Mouse (Mus musculus): ENCODE measurements around the gene Gm6760. TPM values are rescaled to one million over a fixed set of nuclear protein-coding genes. Genes with fewer than 3 reads are reported as not detected.

Gm6760 gene
- polyA plus RNA-seq (2021) = not detected

DNA sequence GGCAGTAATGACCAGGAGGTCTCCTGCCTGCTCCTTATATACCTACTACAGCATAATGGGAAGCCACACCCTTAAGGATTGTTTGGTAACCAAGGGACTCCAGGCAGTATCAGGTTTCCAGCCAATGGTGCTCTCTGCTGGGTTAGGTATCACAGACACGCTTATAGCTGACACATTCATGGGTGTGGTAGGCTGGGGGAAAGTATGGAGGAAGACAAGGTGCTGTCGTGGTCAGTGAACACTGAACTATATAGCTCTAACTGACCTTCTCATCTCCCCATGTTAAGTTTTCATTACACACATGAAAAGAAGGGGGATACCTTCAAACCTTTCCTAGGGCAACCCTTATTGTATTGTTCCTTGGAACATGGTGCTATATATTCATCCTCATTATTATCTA, at the start of gene Gm6760:
Gene Gm6760, minus strand, starts transcription at position 101 of the 400 bp plus-strand sequence.
- no peak for ATAC-seq
- POLR2A ChIA-PET = no interaction called here

GRCm38 (mm10) chrX:64181246-64181645, 29.2 kb upstream of the Gm6760 start:
- DNase-seq (ENCODE audit: low read depth, low spot score) = no peak
- in situ Hi-C loops (cut with MboI; ENCODE audit: low pct_unique_long_range_greater_than_20kb) = no loop called here
- POLR2A ChIA-PET = no interaction called here
- CTCF ChIA-PET = no interaction called here
- no peaks in the 10 kb centered on the region for H3K27me3 ChIP-seq
- ATAC-seq = no peak
- TF ChIP-seq CTCF (IDR thresholded peaks at IDR 0.05) = no peak

More for the DNA sequence above, at the start of gene Gm6760:
- in situ Hi-C loops (cut with MboI; ENCODE audit: low pct_unique_long_range_greater_than_20kb) = no loop called here
- DNase-seq (ENCODE audit: low read depth, low spot score) = no peak
- no peak for TF ChIP-seq CTCF (IDR thresholded peaks at IDR 0.05)
- CTCF ChIA-PET = no interaction called here
- no peaks in the 10 kb centered on the region for H3K27me3 ChIP-seq

DNA sequence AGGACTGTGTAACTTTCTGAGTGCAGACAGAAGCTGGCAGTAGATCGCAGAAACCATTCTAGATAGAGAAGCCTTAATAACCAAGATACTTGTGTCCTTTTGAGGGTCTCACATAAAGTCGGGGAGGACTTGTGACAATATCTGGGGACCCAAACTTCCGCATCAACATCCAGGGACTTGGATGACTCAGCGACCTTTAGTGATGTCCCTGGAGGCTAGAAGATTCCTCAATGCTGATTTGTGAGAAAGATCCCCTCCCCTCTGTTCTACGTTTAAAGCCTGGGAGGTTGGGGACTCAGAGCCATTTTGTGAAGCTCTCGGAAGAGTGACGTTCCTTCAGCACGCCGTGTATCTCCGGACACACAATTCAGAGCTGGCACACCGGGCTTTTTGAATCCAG, 21.2 kb upstream of the Gm6760 start, which contains the start of gene 3830417A13Rik:
Gene 3830417A13Rik, plus strand, starts transcription at position 301 of the 400 bp plus-strand sequence.
- in situ Hi-C loops (cut with MboI; ENCODE audit: low pct_unique_long_range_greater_than_20kb) = no loop called here
- no peak for TF ChIP-seq CTCF (IDR thresholded peaks at IDR 0.05)
- POLR2A ChIA-PET = no interaction called here
- no peaks in the 10 kb centered on the region for H3K27me3 ChIP-seq
- DNase-seq (ENCODE audit: low read depth, low spot score) (no peak), ATAC-seq (no peak)
- CTCF ChIA-PET = no interaction called here

Other genes starting within 250 kb of the Gm6760 start
- gene 3830417A13Rik, start 21.4 kb upstream of the Gm6760 start, polyA plus RNA-seq (2021) = not detected
- not detected for gene Slitrk4, start 124.8 kb upstream of the Gm6760 start, polyA plus RNA-seq (2021)

Data from Patski (cell line).